Mouse (Mus musculus) neural tube, embryonic 13.5 days (tissue): ENCODE results near the gene Actl6b. TPM values are rescaled to one million over a fixed set of nuclear protein-coding genes. Genes with fewer than 3 reads are reported as not detected.

Experiments
- ATAC-seq: fragments of 200-750 bp; cut with Nextera tagmentation; 2 replicates; pipeline ENCODE4 v1.8.0; 2017; ENCODE audit warnings: low read depth, mild to moderate bottlenecking, moderate TSS enrichment, moderate library complexity
- H3K27ac ChIP-seq: fragments of 300-500 bp; sonication (generic); replicated peaks from 2 replicates; pipeline ENCODE4 v1.5.1; 2015; ENCODE audit warnings: moderate library complexity, mild to moderate bottlenecking, inconsistent platforms
- H3K27me3 ChIP-seq: fragments of 300-500 bp; sonication (generic); 2 replicates; pipeline ENCODE4 v1.6.1; 2015; ENCODE audit warnings: mild to moderate bottlenecking, inconsistent platforms
- H3K36me3 ChIP-seq: fragments of 300-500 bp; sonication (generic); 2 replicates; pipeline ENCODE4 v1.6.1; 2015; ENCODE audit warnings: mild to moderate bottlenecking, inconsistent platforms
- H3K4me1 ChIP-seq: fragments of 300-500 bp; sonication (generic); replicated peaks from 2 replicates; pipeline ENCODE4 v1.6.1; 2015; ENCODE audit warnings: inconsistent platforms
- H3K4me2 ChIP-seq: fragments of 300-500 bp; sonication (generic); 2 replicates; pipeline ENCODE4 v1.6.1; 2015; ENCODE audit warnings: inconsistent platforms, mild to moderate bottlenecking, moderate library complexity
- H3K4me3 ChIP-seq: fragments of 300-500 bp; sonication (generic); 2 replicates; pipeline ENCODE4 v1.5.1; 2015; ENCODE audit warnings: mild to moderate bottlenecking, inconsistent platforms
- H3K9ac ChIP-seq: fragments of 300-500 bp; sonication (generic); 2 replicates; pipeline ENCODE4 v1.6.1; 2015; ENCODE audit warnings: moderate library complexity, mild to moderate bottlenecking, inconsistent platforms
- H3K9me3 ChIP-seq: fragments of 300-500 bp; sonication (generic); 2 replicates; pipeline ENCODE4 v1.6.1; 2016; ENCODE audit warnings: inconsistent platforms
- WGBS: fragments of 180-500 bp; shearing (Covaris S2); methylation state at CpG from one replicate; pipeline ENCODE4 v1.1.7; 2015; 5-methylcytosine and 5-hydroxymethylcytosine counted together
- polyA plus RNA-seq: library from polyadenylated mRNA; unstranded; fragments of >200 nt; fragmentation: Nextera tagmentation; extraction: Ambion mirVana; gene quantifications from 2 replicates; pipeline ENCODE4 v1.2.1, GENCODE M21; 2015

Actl6b gene
- polyA plus RNA-seq, 1 experiment from 2014 or later, result 222 TPM

DNA sequence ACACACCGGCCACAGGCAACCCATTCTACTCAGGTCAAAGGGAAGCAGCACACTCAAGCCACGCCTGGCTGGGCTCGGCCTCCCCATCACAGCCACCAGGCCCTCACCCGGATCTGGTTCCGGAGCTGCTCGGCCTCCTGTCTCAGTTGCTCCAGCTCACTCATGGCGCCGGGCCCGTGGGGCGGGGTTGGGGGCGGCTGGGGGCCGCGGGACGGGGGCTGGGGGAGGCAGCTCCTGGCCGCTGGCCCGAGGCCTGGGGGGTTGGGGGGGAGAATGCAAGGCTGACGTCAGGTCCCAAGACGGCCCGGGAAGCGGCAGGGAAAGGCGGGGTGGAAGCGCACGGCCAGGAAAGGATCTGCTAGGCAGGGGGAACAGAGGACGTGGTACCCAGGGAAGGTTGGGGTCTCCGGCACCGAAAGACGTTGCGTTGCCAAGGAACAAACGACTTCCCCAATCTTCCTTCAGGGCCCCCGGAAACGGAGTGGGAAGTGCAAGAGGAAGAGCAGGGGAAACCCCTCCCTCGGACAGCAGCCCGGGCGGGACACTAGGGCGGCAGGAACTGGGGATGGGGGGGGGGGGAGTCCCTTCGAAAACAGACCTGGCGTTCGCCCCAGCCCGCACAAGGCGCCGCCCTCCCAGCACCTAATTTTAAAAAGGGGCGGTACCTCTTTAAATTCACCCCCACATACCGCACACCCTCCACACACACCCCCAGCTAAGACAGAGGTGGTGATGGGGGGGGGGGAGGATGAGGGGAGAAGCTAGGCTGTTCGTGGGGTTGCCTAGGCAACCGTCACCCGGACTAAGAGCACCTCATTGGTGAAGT lies 22.5 kb upstream of the Actl6b start:
- peak overlapping the region; percentile 97 for H3K27ac ChIP-seq
- H3K9me3 ChIP-seq, result no peaks in the 10 kb centered on the region
- peak overlapping the region; percentile 96 for H3K9ac ChIP-seq
- peak overlapping the region; percentile 89 for H3K4me3 ChIP-seq
- peak overlapping the region; percentile 96 for H3K4me2 ChIP-seq
- H3K36me3 ChIP-seq, result peaks cover 44% of the 10 kb centered on the region
- WGBS, result under 1% methylated on average over 44 of the region's 46 CpGs
- no peaks in the 10 kb centered on the region for H3K27me3 ChIP-seq
- peak; percentile 65 for ATAC-seq
- H3K4me1 ChIP-seq, result peaks cover 41% of the 10 kb centered on the region

DNA sequence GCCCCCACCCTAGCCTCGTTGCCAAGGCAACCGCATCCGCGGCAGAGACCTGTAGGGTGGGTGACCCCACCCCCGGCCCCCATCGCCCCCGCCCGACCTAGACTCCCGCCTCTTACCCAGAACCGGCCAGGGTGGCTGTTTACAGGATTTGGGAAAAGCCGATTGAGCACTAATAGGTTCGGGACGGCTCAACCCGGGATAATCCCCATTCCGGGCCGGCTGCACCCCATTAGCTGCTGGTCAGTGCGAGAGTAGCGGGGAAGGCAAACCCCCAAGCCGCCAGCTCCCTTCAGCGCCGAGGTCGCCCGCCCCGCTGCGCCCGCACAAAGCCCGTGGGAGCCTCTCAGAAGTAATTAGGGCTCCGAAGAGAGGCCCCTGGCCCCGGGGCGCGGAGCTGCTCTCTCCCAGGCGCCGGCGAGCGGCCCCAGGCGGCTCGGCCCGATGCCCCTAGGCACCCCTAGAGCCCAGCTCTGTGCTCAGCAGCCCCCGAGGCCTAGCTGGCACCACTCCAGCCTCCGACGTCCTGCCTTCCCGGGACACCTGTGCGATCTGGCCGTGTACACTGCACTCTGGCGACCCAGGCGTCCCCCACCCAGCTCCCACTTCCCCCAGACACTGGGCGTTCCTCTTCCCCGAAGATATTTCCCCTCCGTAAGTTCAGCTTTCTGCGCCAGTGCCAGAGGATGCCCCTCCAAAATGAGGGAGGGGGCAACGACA lies 21.7 kb upstream of the Actl6b start:
- Histone ChIP-seq H3K36me3 (peaks cover 37% of the 10 kb centered on the region), H3K9me3 (no peaks in the 10 kb centered on the region), H3K4me3 (peak overlapping the region; percentile 89), H3K9ac (peak overlapping the region; percentile 96), H3K4me1 (peaks cover 34% of the 10 kb centered on the region), H3K27ac (peak overlapping the region; percentile 97), H3K4me2 (peak overlapping the region; percentile 96), H3K27me3 (no peaks in the 10 kb centered on the region)
- 1% methylated on average over 51 of the region's 51 CpGs for WGBS
- peak; percentile 12 for ATAC-seq

DNA sequence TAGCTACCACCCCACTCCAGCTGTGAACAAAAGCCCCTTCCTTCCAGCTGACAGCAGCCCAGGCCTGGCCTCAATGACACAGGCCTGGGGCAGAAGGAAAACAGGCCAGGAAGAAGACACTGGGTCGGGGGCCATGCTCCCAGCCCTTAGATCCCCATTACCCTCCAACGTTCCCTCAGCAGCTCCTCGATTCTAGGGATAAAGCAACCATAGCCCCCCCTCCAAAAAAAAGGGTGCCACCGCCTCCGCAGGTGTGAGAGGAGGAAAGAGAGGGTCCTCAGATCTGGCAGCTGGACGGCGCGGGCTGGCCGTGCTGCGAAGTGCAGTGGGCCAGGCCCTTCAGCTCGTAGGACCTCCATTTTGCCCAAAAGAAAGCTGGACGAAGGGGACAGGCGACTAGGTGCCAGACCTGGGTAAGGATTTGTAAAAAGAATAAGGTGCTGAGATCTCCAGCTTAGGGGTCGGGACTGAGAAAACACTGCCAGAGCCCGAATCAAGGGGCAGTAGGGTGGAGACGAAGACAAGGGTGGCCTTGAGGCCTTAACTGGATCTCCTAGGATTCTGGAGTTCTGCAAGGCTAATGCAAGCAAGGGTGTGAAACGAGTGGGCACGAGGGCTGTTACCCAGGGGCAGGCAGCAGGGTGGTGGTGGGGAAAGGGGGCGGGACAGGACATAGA lies 21.0 kb upstream of the Actl6b start:
- Histone ChIP-seq H3K9ac (peak overlapping the region; percentile 96), H3K36me3 (peaks cover 30% of the 10 kb centered on the region), H3K4me1 (peaks cover 32% of the 10 kb centered on the region), H3K27ac (peak overlapping the region; percentile 97), H3K4me2 (peak overlapping the region; percentile 96), H3K27me3 (no peaks in the 10 kb centered on the region), H3K9me3 (no peaks in the 10 kb centered on the region), H3K4me3 (peak overlapping the region; percentile 89)
- peak; percentile 3; the same call in 1 of the 2 replicates for ATAC-seq
- WGBS, result 0% methylated on average over 19 of the region's 19 CpGs

DNA sequence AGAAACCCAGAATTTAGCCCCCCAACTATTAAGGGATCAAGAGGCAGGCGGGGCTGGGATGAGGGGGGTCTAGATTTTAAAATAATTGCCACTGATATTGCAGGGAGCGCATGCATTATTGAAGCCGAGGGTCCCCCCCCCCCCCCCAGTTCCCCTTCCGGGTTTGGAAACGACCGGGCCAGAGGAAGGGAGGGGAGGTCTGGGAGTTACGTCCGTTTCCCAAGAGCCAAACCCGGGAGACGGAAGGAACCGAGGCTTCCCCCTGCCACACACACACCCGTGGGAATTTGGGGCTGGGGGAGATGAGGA lies 20.6 kb upstream of the Actl6b start:
- Histone ChIP-seq H3K36me3 (peaks cover 25% of the 10 kb centered on the region), H3K27me3 (no peaks in the 10 kb centered on the region), H3K4me2 (peak overlapping the region; percentile 96), H3K27ac (peak overlapping the region; percentile 97), H3K9me3 (no peaks in the 10 kb centered on the region), H3K4me3 (peak overlapping the region; percentile 89), H3K9ac (peak overlapping the region; percentile 96), H3K4me1 (peaks cover 27% of the 10 kb centered on the region)
- 0% methylated on average over 10 of the region's 12 CpGs for WGBS
- no peak for ATAC-seq

DNA sequence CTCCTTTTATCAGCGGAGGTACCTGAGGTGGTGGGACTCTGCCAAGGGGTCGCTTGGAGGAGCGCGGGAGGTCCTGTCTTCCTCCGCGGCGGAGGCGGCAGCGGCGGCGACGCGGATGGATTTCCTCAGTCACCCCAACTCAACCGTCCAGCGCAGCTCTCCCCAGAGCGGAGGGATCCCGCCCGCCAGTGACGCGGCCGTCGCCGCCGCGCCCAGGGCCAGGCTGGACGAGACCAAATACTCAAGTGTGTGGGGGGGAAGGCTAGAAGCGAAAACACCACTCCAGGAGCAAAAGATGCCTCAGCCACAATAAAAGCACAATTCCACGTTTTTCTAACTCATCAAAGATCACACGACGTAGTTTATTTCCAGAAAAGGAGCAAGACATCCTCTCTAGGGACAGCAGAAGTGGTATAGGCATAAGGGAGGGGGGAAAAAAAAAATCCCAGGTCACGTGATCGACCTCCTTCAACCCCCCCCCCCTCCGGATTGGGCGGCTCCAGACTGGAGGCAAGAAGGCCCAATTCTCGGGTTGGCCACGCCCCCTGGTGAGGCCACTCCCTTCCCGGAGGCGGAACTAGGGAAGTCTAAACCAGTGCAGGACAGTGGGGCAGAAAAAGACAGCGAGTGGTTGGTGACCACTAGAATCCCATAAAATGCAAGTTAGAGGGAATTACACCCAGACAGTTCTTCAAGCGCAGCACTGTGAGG lies 20.0 kb upstream of the Actl6b start, which contains the start of the genes Epo and Gnb2:
Epo (minus strand) TSS at position 126 of the 711 bp plus-strand sequence.
Gnb2 (minus strand) TSS at position 394 of the 711 bp plus-strand sequence.
- Histone ChIP-seq H3K4me3 (peak within 1 kb of the TSS; percentile 89), H3K27me3 (no peaks in the 10 kb centered on the region), H3K27ac (peak within 1 kb of the TSS; percentile 97), H3K9me3 (no peaks in the 10 kb centered on the region), H3K4me2 (peak within 1 kb of the TSS; percentile 96), H3K36me3 (peaks cover 20% of the 10 kb centered on the region), H3K9ac (peak within 1 kb of the TSS; percentile 96), H3K4me1 (peaks cover 22% of the 10 kb centered on the region)
- under 1% methylated on average over 40 of the region's 40 CpGs for WGBS
- peak; percentile 62 for ATAC-seq

DNA sequence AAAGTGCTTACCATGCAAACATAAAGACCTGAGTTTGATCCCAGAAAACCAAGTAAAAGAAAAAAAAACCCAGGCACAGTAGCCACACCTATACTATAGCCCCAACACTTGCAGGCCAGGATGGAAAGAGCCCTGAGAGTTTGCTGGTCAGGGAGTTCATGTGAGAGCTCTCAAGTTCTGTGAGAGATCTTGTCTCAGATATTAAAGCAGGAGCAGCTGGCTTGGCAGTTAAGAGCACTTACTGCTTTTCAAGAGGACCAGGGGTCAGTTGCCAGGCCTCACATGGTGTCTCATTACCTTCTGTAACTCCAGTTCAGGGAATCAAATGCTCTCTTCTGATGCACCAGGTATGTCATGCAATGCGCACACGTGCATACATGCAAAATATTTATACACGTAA lies 18.6 kb upstream of the Actl6b start:
- no peak overlapping the region for H3K27ac ChIP-seq
- peaks cover 16% of the 10 kb centered on the region for H3K4me1 ChIP-seq
- peaks cover 5% of the 10 kb centered on the region for H3K36me3 ChIP-seq
- ATAC-seq, result no peak
- H3K4me3 ChIP-seq, result no peak overlapping the region
- no peak overlapping the region for H3K4me2 ChIP-seq
- H3K27me3 ChIP-seq, result no peaks in the 10 kb centered on the region
- WGBS, result 97% methylated on average over 3 of the region's 3 CpGs
- no peak overlapping the region for H3K9ac ChIP-seq
- no peaks in the 10 kb centered on the region for H3K9me3 ChIP-seq

DNA sequence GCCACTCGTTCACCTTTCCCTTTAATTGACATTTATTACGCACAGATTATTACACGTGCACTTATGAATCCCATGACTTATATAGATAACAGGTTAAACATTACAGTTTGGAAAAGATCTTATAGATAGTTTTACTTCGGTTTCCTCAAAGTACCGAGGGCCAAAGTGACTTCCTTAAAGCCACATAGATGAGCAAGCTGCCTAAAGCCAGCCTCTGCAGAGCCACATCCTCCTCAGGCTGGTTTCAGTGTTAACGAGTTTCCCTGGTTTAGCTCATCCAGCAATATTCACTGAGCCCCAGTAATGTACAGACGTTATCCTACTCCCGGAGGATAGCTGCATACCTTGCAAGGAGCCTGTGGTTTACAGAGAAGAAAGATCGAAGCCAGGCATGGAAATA lies 18.0 kb upstream of the Actl6b start:
- peaks cover 11% of the 10 kb centered on the region for H3K4me1 ChIP-seq
- 87% methylated on average over 9 of the region's 9 CpGs for WGBS

DNA sequence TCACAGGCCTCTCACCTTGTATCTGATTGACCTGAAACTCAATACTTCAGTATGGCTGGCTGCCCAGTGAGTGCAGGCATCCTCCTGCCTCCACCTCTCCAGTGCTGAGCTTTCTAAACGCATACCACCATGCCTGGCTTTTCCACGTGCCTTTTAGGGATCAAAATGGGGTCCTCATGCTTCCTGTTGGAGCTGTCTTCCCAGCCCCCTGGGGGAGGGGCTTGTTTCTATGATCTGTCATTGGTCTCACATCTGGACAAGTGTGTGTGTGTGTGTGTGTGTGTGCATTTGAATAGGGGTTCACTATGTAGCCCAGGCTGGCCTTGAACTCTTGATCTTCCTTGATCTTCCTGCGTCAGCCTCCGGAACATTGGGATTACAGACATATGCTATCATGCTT lies 15.9 kb upstream of the Actl6b start:
- no peak overlapping the region for H3K4me3 ChIP-seq

More for the DNA sequence above, 18.0 kb upstream of the Actl6b start:
- Histone ChIP-seq H3K36me3 (no peaks in the 10 kb centered on the region), H3K9ac (no peak overlapping the region), H3K9me3 (no peaks in the 10 kb centered on the region), H3K4me2 (no peak overlapping the region), H3K27ac (no peak overlapping the region), H3K4me3 (no peak overlapping the region), H3K27me3 (no peaks in the 10 kb centered on the region)
- ATAC-seq, result no peak

DNA sequence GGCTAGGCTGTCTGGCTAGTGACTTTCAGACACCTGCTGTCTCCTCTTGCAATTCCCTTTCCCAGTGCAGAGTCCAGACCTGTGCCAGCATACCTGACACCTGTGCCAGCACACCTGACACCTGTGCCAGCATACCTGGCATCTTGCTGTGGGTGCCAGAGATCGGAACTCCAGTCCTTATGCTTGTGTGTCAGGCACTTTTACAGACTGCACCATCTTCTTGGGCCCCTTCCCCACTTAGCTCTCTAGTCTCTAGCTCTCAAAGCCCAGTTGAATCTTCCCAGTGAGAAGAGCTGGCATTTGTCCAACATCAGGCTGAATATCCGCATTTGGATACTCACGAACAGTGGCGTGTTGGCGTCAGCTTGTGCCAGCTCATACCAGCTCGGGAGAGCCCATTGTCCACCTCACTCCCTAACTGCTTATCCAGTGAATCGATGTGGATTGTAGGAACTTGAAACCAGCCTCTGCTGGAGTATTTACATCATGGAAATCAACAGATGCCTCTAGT lies 14.0 kb upstream of the Actl6b start:
- Histone ChIP-seq H3K4me1 (peaks cover 8% of the 10 kb centered on the region), H3K4me2 (no peak overlapping the region), H3K27me3 (no peaks in the 10 kb centered on the region), H3K9ac (no peak overlapping the region), H3K4me3 (no peak overlapping the region), H3K27ac (no peak overlapping the region), H3K9me3 (no peaks in the 10 kb centered on the region), H3K36me3 (no peaks in the 10 kb centered on the region)
- 0 out of 2 replicates have a peak, but pooled peaks have one; percentile 53 for ATAC-seq
- 57% methylated on average over 7 of the region's 7 CpGs for whole genome bisulfite sequencing

More for the DNA sequence above, 15.9 kb upstream of the Actl6b start:
- 67% methylated on average over 4 of the region's 4 CpGs for WGBS
- no peak for ATAC-seq
- H3K9me3 ChIP-seq, result no peaks in the 10 kb centered on the region
- no peaks in the 10 kb centered on the region for H3K36me3 ChIP-seq
- no peak overlapping the region for H3K4me2 ChIP-seq
- peaks cover 8% of the 10 kb centered on the region for H3K4me1 ChIP-seq
- no peak overlapping the region for H3K27ac ChIP-seq
- no peak overlapping the region for H3K9ac ChIP-seq
- no peaks in the 10 kb centered on the region for H3K27me3 ChIP-seq

DNA sequence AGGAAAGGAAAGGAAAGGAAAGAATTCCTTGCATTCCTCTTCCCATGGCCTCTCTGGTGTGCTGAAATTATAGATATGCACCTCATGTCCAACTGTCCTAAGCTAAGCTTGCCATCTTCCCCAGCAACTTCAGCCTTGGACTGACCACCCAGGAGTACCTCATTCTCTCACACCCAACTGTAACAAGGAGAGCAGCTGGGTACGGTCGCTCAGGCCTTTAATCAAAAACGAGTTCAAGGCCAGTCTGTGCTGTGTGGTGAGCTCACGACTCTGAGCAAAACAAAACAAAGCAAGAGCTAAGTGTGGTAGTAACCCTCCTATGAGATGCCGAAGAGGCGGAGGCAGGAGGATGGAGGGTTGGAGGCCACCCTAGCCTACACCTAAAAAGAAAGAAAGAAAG lies 12.3 kb upstream of the Actl6b start:
- no peak overlapping the region for H3K27ac ChIP-seq
- ATAC-seq, result no peak
- H3K4me2 ChIP-seq, result no peak overlapping the region
- H3K9me3 ChIP-seq, result no peaks in the 10 kb centered on the region
- H3K4me3 ChIP-seq, result no peak overlapping the region
- no peak overlapping the region for H3K9ac ChIP-seq
- H3K27me3 ChIP-seq, result peaks cover 2% of the 10 kb centered on the region; the same call in 1 of the 2 replicates
- H3K4me1 ChIP-seq, result peaks cover 8% of the 10 kb centered on the region
- no peaks in the 10 kb centered on the region for H3K36me3 ChIP-seq
- 81% methylated on average over 6 of the region's 6 CpGs for WGBS

DNA sequence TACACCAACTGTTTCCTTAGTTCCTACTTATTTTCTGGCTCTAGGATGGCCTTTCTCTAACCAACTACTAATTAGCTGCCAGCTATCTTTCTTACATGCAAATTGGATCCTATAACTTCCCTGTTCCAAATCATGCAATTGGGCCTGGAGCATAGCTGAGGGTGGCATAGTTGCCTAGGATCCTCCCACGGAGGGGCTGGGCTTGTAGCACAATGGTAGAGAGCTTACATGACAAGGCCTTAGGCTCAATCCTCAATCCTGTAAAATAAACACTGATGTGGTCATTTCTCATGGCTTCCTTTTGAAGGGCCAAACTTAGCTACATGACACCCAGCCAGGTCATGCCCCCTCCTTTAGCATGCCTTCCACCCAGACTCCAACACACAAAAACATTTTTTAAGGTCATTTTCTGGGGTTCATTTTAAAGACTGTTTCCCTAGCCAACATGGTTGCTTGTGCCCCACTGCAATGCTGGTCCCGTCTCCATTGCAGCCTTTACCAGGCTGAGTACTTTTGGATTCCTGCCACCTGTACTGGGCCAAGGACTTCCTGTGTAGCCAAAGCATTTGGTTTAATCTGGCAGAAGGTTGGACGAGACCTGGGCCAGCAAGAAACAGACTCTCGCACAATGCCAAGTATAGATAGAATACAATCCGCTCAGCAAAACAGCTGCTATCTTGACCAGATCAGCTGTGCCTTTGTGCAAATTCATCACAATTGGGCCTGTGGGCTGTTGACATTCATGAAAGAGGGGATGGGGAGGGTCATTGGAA lies 11.4 kb upstream of the Actl6b start:
- no peak overlapping the region for H3K27ac ChIP-seq

More for the DNA sequence above, 11.4 kb upstream of the Actl6b start:
- Histone ChIP-seq H3K36me3 (no peaks in the 10 kb centered on the region), H3K9ac (no peak overlapping the region), H3K27me3 (peaks cover 2% of the 10 kb centered on the region; the same call in 1 of the 2 replicates), H3K4me3 (no peak overlapping the region), H3K9me3 (no peaks in the 10 kb centered on the region), H3K4me2 (no peak overlapping the region), H3K4me1 (peaks cover 8% of the 10 kb centered on the region)
- no peak for ATAC-seq
- 79% methylated on average over 5 of the region's 5 CpGs for WGBS
